Comparison of ENCODE assay signal across 24 mouse cellular contexts in the genomic region with DNA sequence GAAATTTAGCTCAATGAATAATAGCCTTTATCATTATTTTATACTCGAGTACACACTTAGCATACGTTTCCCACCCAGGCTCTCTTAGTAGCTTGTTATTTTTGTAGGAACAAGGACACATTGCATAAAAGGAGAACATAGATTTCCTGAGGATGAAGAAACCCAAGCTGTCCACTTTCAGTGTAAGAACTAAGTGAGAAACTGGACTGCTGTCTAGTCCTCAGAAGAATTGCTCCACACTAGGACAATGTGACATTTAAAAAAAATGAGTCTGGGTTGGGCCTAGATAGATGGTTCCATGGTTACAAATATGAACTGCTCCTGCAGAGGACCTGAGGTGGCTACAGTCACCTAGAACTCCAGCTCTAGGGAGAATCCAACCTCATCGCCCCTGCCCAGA. TPM values are rescaled to one million over a fixed set of nuclear protein-coding genes. Genes with fewer than 3 reads are reported as not detected.
"Had no signal": no experiment of that assay in that cellular context is flagged by ENCODE, and none has a peak within 500 bp of the region (broad histone marks: within the 10 kb centered on the region; RNA-seq: fewer than 3 reads in every experiment).

No protein-coding gene starts in this region.

- H3K4me3 ChIP-seq: neural tube, embryonic 15.5 days; stomach, embryonic 15.5 days had no signal

- H3K9me3 ChIP-seq: neural tube, embryonic 15.5 days; stomach, embryonic 15.5 days had no signal

- H3K27ac ChIP-seq: neural tube, embryonic 15.5 days; stomach, embryonic 15.5 days; stomach, postnatal 0 days had no signal

- H3K9ac ChIP-seq: neural tube, embryonic 15.5 days; stomach, embryonic 15.5 days had no signal

- DNase-seq: retina, postnatal 1 day; right cerebral cortex, adult 18-20 months; right cerebral cortex, postnatal 14 days; right cerebral cortex, postnatal 25 days; right cerebral cortex, postnatal 4 days; spleen, adult 18-20 months; thymus, adult 18-20 months; thymus, adult 2 months; thymus, postnatal 14 days; thymus, postnatal 25 days; thymus, postnatal 36 days; thymus, postnatal 4 days had no signal

- H3K4me2 ChIP-seq: neural tube, embryonic 15.5 days; stomach, embryonic 15.5 days had no signal

- H3K36me3 ChIP-seq: neural tube, embryonic 15.5 days; stomach, embryonic 15.5 days had no signal

- H3K4me1 ChIP-seq: neural tube, embryonic 15.5 days; stomach, embryonic 15.5 days had no signal

- H3K27me3 ChIP-seq: neural tube, embryonic 15.5 days; stomach, embryonic 15.5 days had no signal

RNA-seq across cellular contexts. Expression of a gene that starts 20.7 kb away (rescaled TPM):
- total RNA-seq: neutrophil, adult 5-6 weeks had no signal
- polyA plus RNA-seq: neural tube, embryonic 14.5 days; neural tube, embryonic 15.5 days; small intestine, adult 2 months; spleen, adult 2 months; stomach, embryonic 14.5 days; stomach, embryonic 15.5 days; stomach, embryonic 16.5 days; stomach, postnatal 0 days; testis, adult 2 months; thymus, adult 2 months; thymus, postnatal 0 days; urinary bladder, adult 2 months had no signal
